Mouse (Mus musculus) embryonic facial prominence, embryonic 14.5 days (tissue): ENCODE results near the gene Mtnr1b. TPM values are rescaled to one million over a fixed set of nuclear protein-coding genes. Genes with fewer than 3 reads are reported as not detected.
A peak's percentile ranks its signal among the peaks of the same experiment; 100 is the strongest.
"Not testable (repeated sequence)": the region's sequence is repeated elsewhere in the genome, so short reads cannot be mapped to it uniquely, and the experiment has no call there.

Experiments
- ATAC-seq: fragments of 200-750 bp; cut with Nextera tagmentation; 2 replicates; pipeline ENCODE4 v1.8.0; 2017; ENCODE audit warnings: low read depth, moderate number of reproducible peaks, moderate TSS enrichment
- DNase-seq: peaks from one replicate; pipeline ENCODE4 v3.0.0-alpha.2; 2015; ENCODE audit warnings: low spot score
- H3K27ac ChIP-seq: fragments of 300-500 bp; sonication (generic); replicated peaks from 2 replicates; pipeline ENCODE4 v1.5.1; 2014; ENCODE audit warnings: low read depth, mild to moderate bottlenecking, low read length, moderate library complexity
- H3K27me3 ChIP-seq: fragments of 300-500 bp; sonication (generic); replicated peaks from 2 replicates; pipeline ENCODE4 v1.6.1; 2014; ENCODE audit warnings: low read length; ENCODE audit not compliant: control insufficient read depth, insufficient read depth
- H3K36me3 ChIP-seq: fragments of 300-500 bp; sonication (generic); 2 replicates; pipeline ENCODE4 v1.6.1; 2014; ENCODE audit warnings: low read length, mixed read lengths; ENCODE audit not compliant: control insufficient read depth, insufficient read depth
- H3K4me1 ChIP-seq: fragments of 300-500 bp; sonication (generic); 2 replicates; pipeline ENCODE4 v1.6.1; 2014; ENCODE audit warnings: antibody characterized with exemption, low read length; ENCODE audit not compliant: control insufficient read depth, insufficient read depth
- H3K4me2 ChIP-seq: fragments of 300-500 bp; sonication (generic); 2 replicates; pipeline ENCODE4 v1.6.1; 2014; ENCODE audit warnings: low read depth, mild to moderate bottlenecking, low read length, moderate library complexity, mixed read lengths
- H3K4me3 ChIP-seq: fragments of 300-500 bp; sonication (generic); 2 replicates; pipeline ENCODE4 v1.5.1; 2014; ENCODE audit warnings: low read depth, mild to moderate bottlenecking, low read length
- H3K9ac ChIP-seq: fragments of 300-500 bp; sonication (generic); 2 replicates; pipeline ENCODE4 v1.6.1; 2014; ENCODE audit warnings: low read depth, mild to moderate bottlenecking, low read length, moderate library complexity, mixed read lengths
- H3K9me3 ChIP-seq: fragments of 300-500 bp; sonication (generic); 2 replicates; pipeline ENCODE4 v1.6.1; 2016; ENCODE audit warnings: low read length; ENCODE audit not compliant: control insufficient read depth
- whole genome bisulfite sequencing: fragments of 180-500 bp; shearing (Covaris S2); extraction: QIAGEN DNeasy Blood & Tissue Kit; methylation state at CpG from one replicate; pipeline ENCODE4 v1.1.7; 2014; 5-methylcytosine and 5-hydroxymethylcytosine counted together
- polyA plus RNA-seq: library from polyadenylated mRNA; unstranded; fragments of >200 nt; fragmentation: Nextera tagmentation; extraction: Ambion mirVana; gene quantifications from 2 replicates; pipeline ENCODE4 v1.2.1, GENCODE M21; 2014

Gene Mtnr1b
- polyA plus RNA-seq, 1 experiment from 2014 or later, result not detected

- H3K27me3 ChIP-seq, ATAC-seq, H3K27ac ChIP-seq, H3K9ac ChIP-seq, H3K4me2 ChIP-seq, H3K36me3 ChIP-seq, H3K4me3 ChIP-seq, H3K4me1 ChIP-seq, H3K9me3 ChIP-seq, DNase-seq: not testable (repeated sequence)
- 83% methylated on average over 4 of the region's 4 CpGs for WGBS
Observed at GRCm38 (mm10) chr9:15844936-15845335, 29.4 kb downstream of the Mtnr1b start.

- no peak overlapping the region for H3K9ac ChIP-seq
- 31% methylated on average over 6 of the region's 6 CpGs for WGBS
- H3K9me3 ChIP-seq, result no peaks in the 10 kb centered on the region
- H3K4me2 ChIP-seq, result no peak overlapping the region
- H3K36me3 ChIP-seq, result no peaks in the 10 kb centered on the region
- H3K4me3 ChIP-seq, result no peak overlapping the region
- no peaks in the 10 kb centered on the region for H3K27me3 ChIP-seq
- ATAC-seq (peak; percentile 78), DNase-seq (peak; percentile 63)
- no peaks in the 10 kb centered on the region for H3K4me1 ChIP-seq
- H3K27ac ChIP-seq, result no peak overlapping the region
Observed at GRCm38 (mm10) chr9:15813002-15813911, 61.1 kb downstream of the Mtnr1b start.

GRCm38 (mm10) chr9:15804296-15804695 is 70.1 kb downstream of the Mtnr1b start:
- H3K9ac ChIP-seq, result no peak overlapping the region
- no peak overlapping the region for H3K27ac ChIP-seq
- no peaks in the 10 kb centered on the region for H3K36me3 ChIP-seq
- DNase-seq (no peak), ATAC-seq (no peak)
- 75% methylated on average over 2 of the region's 2 CpGs for WGBS
- no peak overlapping the region for H3K4me3 ChIP-seq
- H3K27me3 ChIP-seq, result no peaks in the 10 kb centered on the region
- no peaks in the 10 kb centered on the region for H3K4me1 ChIP-seq
- no peaks in the 10 kb centered on the region for H3K9me3 ChIP-seq
- H3K4me2 ChIP-seq, result no peak overlapping the region

GRCm38 (mm10) chr9:15802413-15803027 is 71.8 kb downstream of the Mtnr1b start:
- H3K9ac ChIP-seq, result no peak overlapping the region
- no peak overlapping the region for H3K4me2 ChIP-seq
- H3K4me1 ChIP-seq, result no peaks in the 10 kb centered on the region
- DNase-seq (no peak), ATAC-seq (no peak)
- H3K4me3 ChIP-seq, result no peak overlapping the region
- no peak overlapping the region for H3K27ac ChIP-seq
- H3K9me3 ChIP-seq, result no peaks in the 10 kb centered on the region
- H3K36me3 ChIP-seq, result no peaks in the 10 kb centered on the region
- H3K27me3 ChIP-seq, result no peaks in the 10 kb centered on the region

- H3K27me3 ChIP-seq, result no peaks in the 10 kb centered on the region
- 72% methylated on average over 5 of the region's 5 CpGs for WGBS
- H3K4me2 ChIP-seq, result no peak overlapping the region
- no peak for ATAC-seq
- no peak for DNase-seq
- no peaks in the 10 kb centered on the region for H3K9me3 ChIP-seq
- H3K27ac ChIP-seq, result no peak overlapping the region
- H3K4me1 ChIP-seq, result no peaks in the 10 kb centered on the region
- no peaks in the 10 kb centered on the region for H3K36me3 ChIP-seq
- H3K9ac ChIP-seq, result no peak overlapping the region
- no peak overlapping the region for H3K4me3 ChIP-seq
Observed at GRCm38 (mm10) chr9:15800402-15800801, 74.0 kb downstream of the Mtnr1b start.

GRCm38 (mm10) chr9:15794408-15794807 is 79.9 kb downstream of the Mtnr1b start:
- Histone ChIP-seq H3K4me1 (no peaks in the 10 kb centered on the region), H3K4me2 (no peak overlapping the region), H3K9ac (no peak overlapping the region), H3K4me3 (no peak overlapping the region), H3K27me3 (no peaks in the 10 kb centered on the region), H3K36me3 (no peaks in the 10 kb centered on the region), H3K27ac (no peak overlapping the region), H3K9me3 (no peaks in the 10 kb centered on the region)
- no peak for DNase-seq
- WGBS, result 76% methylated on average over 6 of the region's 6 CpGs
- no peak for ATAC-seq

GRCm38 (mm10) chr9:15792076-15792475 is 82.3 kb downstream of the Mtnr1b start:
- H3K4me2 ChIP-seq, result no peak overlapping the region
- no peaks in the 10 kb centered on the region for H3K36me3 ChIP-seq
- no peak overlapping the region for H3K9ac ChIP-seq
- H3K4me1 ChIP-seq, result no peaks in the 10 kb centered on the region
- no peak overlapping the region for H3K4me3 ChIP-seq
- 88% methylated on average over 9 of the region's 9 CpGs for WGBS
- H3K9me3 ChIP-seq, result no peaks in the 10 kb centered on the region
- ATAC-seq (no peak), DNase-seq (no peak)
- H3K27me3 ChIP-seq, result no peaks in the 10 kb centered on the region
- H3K27ac ChIP-seq, result no peak overlapping the region

- H3K4me3 ChIP-seq, result no peak overlapping the region
- no peaks in the 10 kb centered on the region for H3K36me3 ChIP-seq
- 75% methylated on average over 2 of the region's 2 CpGs for WGBS
- ATAC-seq, result no peak
- H3K9ac ChIP-seq, result no peak overlapping the region
- no peaks in the 10 kb centered on the region for H3K4me1 ChIP-seq
- DNase-seq, result no peak
- H3K9me3 ChIP-seq, result no peaks in the 10 kb centered on the region
- no peaks in the 10 kb centered on the region for H3K27me3 ChIP-seq
- no peak overlapping the region for H3K27ac ChIP-seq
- no peak overlapping the region for H3K4me2 ChIP-seq
Observed at GRCm38 (mm10) chr9:15786610-15787009, 87.7 kb downstream of the Mtnr1b start.
